8 mouse cellular contexts compared by ENCODE assay signal in genomic region chr11:88047871-88048531, GRCm38 (mm10). TPM values are rescaled to one million over a fixed set of nuclear protein-coding genes. Genes with fewer than 3 reads are reported as not detected.
DNase-seq lines count a peak whose midpoint lies in the region; ATAC-seq and TF ChIP-seq lines count a peak whose summit lies in the region.

No protein-coding gene starts in this region.

- H3K4me2 ChIP-seq in hindbrain, embryonic 16.5 days (ENCODE audit: low read length) = peak overlapping the region; percentile 75

- DNase-seq in R1 (ENCODE audit: low read depth, low spot score) = peak; percentile 72
- peak; percentile 79 for DNase-seq in cerebellum, adult 9-11 months
- peak; percentile 62 to 77 for DNase-seq in frontal cortex, postnatal 10 days (ENCODE audit: low spot score in 2 of 2)
- peak; percentile 76 to 77 for DNase-seq in left cerebral cortex, adult 2 months (ENCODE audit: extremely low spot score in 1 of 2, low spot score in 2 of 2)
- DNase-seq in lung, postnatal 4 days = peak; percentile 78 to 84
- DNase-seq in right cerebral cortex, adult 18-20 months = peak; percentile 71
- DNase-seq in thymus, postnatal 4 days = peak; percentile 79

- H3K9ac ChIP-seq in hindbrain, embryonic 16.5 days (ENCODE audit: low read depth, low read length) = peak overlapping the region; percentile 100

- H3K27me3 ChIP-seq in hindbrain, embryonic 16.5 days (replicated peaks; ENCODE audit: control insufficient read depth, insufficient read depth, low read length) = no peaks in the 10 kb centered on the region

- H3K4me3 ChIP-seq in hindbrain, embryonic 16.5 days (ENCODE audit: low read length) = peak overlapping the region; percentile 97
- peak overlapping the region; percentile 100 for H3K4me3 ChIP-seq in left cerebral cortex, adult 2 months

- H3K9me3 ChIP-seq in hindbrain, embryonic 16.5 days (ENCODE audit: control insufficient read depth, low read length) = no peaks in the 10 kb centered on the region

- no peak for TF ChIP-seq CTCF in left cerebral cortex, adult 2 months (IDR thresholded peaks at IDR 0.05)

- peak overlapping the region; percentile 99 for H3K27ac ChIP-seq in hindbrain, embryonic 16.5 days (ENCODE audit: low read depth, low read length)
- H3K27ac ChIP-seq in left cerebral cortex, adult 2 months = peak overlapping the region; percentile 98

- under 1% methylated on average over 56 of the region's 76 CpGs for WGBS in hindbrain, embryonic 16.5 days

- intact Hi-C loops in left cerebral cortex, adult 2 months (cut with DNase I) = loop anchor here (1.0 to 2.0 kb wide), 3 partner anchors 21 to 73 kb away; partner anchors contain the start of genes Dynll2 and Vezf1

- peaks cover 35% of the 10 kb centered on the region for H3K4me1 ChIP-seq in hindbrain, embryonic 16.5 days (ENCODE audit: control insufficient read depth, insufficient read depth, low read depth, low read length)

- peaks cover 9% of the 10 kb centered on the region; the same call in 1 of the 2 replicates for H3K36me3 ChIP-seq in hindbrain, embryonic 16.5 days (ENCODE audit: control insufficient read depth, insufficient read depth, low read length)

- ATAC-seq in hindbrain, embryonic 16.5 days = peak; percentile 75

RNA-seq across cellular contexts. Expression of gene Srsf1, which starts 0.8 kb away (rescaled TPM):
- polyA plus RNA-seq in hindbrain, embryonic 16.5 days (2015; fragmentation: Nextera tagmentation; extraction: Ambion mirVana) = 168 and 190 TPM in 2 replicates
- total RNA-seq in left cerebral cortex, adult 2 months (2021) = 100 to 1,000 TPM; 184 to 190 TPM

RNA-seq across cellular contexts. Expression of gene Vezf1, which starts 20.1 kb away (rescaled TPM):
- 32.3 and 38.9 TPM in 2 replicates for polyA plus RNA-seq in hindbrain, embryonic 16.5 days (2015; fragmentation: Nextera tagmentation; extraction: Ambion mirVana)
- 10 to 100 TPM; 27.8 to 28.3 TPM for total RNA-seq in left cerebral cortex, adult 2 months (2021)

RNA-seq across cellular contexts. Expression of gene Cuedc1, which starts 49.9 kb away (rescaled TPM):
- polyA plus RNA-seq in hindbrain, embryonic 16.5 days (2015; fragmentation: Nextera tagmentation; extraction: Ambion mirVana) = 29.9 and 41.3 TPM in 2 replicates
- 10 to 100 TPM; 31.4 to 31.7 TPM for total RNA-seq in left cerebral cortex, adult 2 months (2021)

Comparison
In these comparisons a context has a peak if more than half of its experiments do, and no peak if none do; other contexts are left out.
1. Peak in every context shown above with its lines: DNase-seq, ATAC-seq, H3K4me3 ChIP-seq and H3K27ac ChIP-seq.